Mouse (Mus musculus): ENCODE data around the gene Map7d1.

DNA sequence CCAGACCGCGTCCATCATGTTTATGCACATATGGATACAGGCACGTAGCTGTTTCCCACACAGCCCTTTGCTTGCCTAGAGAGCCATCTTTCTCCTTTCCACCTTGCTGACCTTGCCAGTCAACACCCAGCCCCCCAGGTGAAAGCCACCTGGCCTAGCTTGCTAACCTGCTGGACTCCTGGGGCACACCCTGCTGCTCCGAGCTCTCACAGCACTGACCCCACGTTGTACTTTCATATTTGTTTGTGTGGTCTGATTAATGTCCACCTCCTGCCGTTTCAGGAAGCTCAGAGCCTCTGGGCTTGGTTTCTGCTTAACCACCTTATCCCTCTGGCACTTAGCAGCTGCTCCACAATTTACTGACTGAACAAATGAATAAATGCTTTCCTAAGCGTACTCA lies 26.2 kb downstream of the Map7d1 start:
- no peak for TF ChIP-seq CTCF (IDR thresholded peaks at IDR 0.05; ENCODE audit: borderline replicate concordance, insufficient read depth, low read depth, low read length)
- TF ChIP-seq POLR2A (IDR thresholded peaks at IDR 0.05; ENCODE audit: borderline replicate concordance, insufficient read depth, low read length): no peak

Measured in cerebellum, adult 2 months (tissue).